Mouse (Mus musculus) embryonic facial prominence, embryonic 15.5 days (tissue): ENCODE measurements at regions not wholly inside any gene's neighbourhood (a gene's known extent, or its start where the extent isn't known, plus 50 kb on each side); places are given as distances from the start of the nearest gene placed in this dataset.

Experiments used
- ATAC-seq: fragments of 200-750 bp; cut with Nextera tagmentation; 2 replicates; pipeline ENCODE4 v1.8.0; 2017; ENCODE audit warnings: low read depth, moderate TSS enrichment; ENCODE audit not compliant: insufficient number of reproducible peaks, low FRiP score, low TSS enrichment
- H3K27ac ChIP-seq: fragments of 300-500 bp; sonication (generic); replicated peaks from 2 replicates; pipeline ENCODE4 v1.5.1; 2015; ENCODE audit warnings: mild to moderate bottlenecking, inconsistent platforms
- H3K27me3 ChIP-seq: fragments of 300-500 bp; sonication (generic); 2 replicates; pipeline ENCODE4 v1.6.1; 2015; ENCODE audit warnings: inconsistent platforms
- H3K36me3 ChIP-seq: fragments of 300-500 bp; sonication (generic); 2 replicates; pipeline ENCODE4 v1.6.1; 2015; ENCODE audit warnings: mild to moderate bottlenecking, inconsistent platforms
- H3K4me1 ChIP-seq: fragments of 300-500 bp; sonication (generic); 2 replicates; pipeline ENCODE4 v1.6.1; 2015; ENCODE audit warnings: inconsistent platforms
- H3K4me2 ChIP-seq: fragments of 300-500 bp; sonication (generic); replicated peaks from 2 replicates; pipeline ENCODE4 v1.6.1; 2015; ENCODE audit warnings: mild to moderate bottlenecking, inconsistent platforms
- H3K4me3 ChIP-seq: fragments of 300-500 bp; sonication (generic); replicated peaks from 2 replicates; pipeline ENCODE4 v1.5.1; 2015; ENCODE audit warnings: mild to moderate bottlenecking, inconsistent platforms
- H3K9ac ChIP-seq: fragments of 300-500 bp; sonication (generic); 2 replicates; pipeline ENCODE4 v1.6.1; 2015; ENCODE audit warnings: inconsistent platforms
- H3K9me3 ChIP-seq: fragments of 300-500 bp; sonication (generic); replicated peaks from 2 replicates; pipeline ENCODE4 v1.6.1; 2016; ENCODE audit warnings: inconsistent platforms
- WGBS: fragments of 180-500 bp; shearing (Covaris S2); methylation state at CpG from one replicate; pipeline ENCODE4 v1.1.7; 2015; 5-methylcytosine and 5-hydroxymethylcytosine counted together

GRCm38 (mm10) chr2:9691906-9692305, 189.1 kb upstream of the 4930412O13Rik start:
- H3K27me3 ChIP-seq, result no peaks in the 10 kb centered on the region
- no peak overlapping the region for H3K27ac ChIP-seq
- 44% methylated on average over 8 of the region's 8 CpGs for WGBS
- no peaks in the 10 kb centered on the region for H3K36me3 ChIP-seq
- no peak overlapping the region for H3K4me3 ChIP-seq
- no peaks in the 10 kb centered on the region for H3K9me3 ChIP-seq
- H3K4me2 ChIP-seq, result no peak overlapping the region
- ATAC-seq, result no peak
- 0 out of 2 replicates have a peak, but pooled peaks cover 5% of the 10 kb centered on the region for H3K4me1 ChIP-seq
- no peak overlapping the region for H3K9ac ChIP-seq

DNA sequence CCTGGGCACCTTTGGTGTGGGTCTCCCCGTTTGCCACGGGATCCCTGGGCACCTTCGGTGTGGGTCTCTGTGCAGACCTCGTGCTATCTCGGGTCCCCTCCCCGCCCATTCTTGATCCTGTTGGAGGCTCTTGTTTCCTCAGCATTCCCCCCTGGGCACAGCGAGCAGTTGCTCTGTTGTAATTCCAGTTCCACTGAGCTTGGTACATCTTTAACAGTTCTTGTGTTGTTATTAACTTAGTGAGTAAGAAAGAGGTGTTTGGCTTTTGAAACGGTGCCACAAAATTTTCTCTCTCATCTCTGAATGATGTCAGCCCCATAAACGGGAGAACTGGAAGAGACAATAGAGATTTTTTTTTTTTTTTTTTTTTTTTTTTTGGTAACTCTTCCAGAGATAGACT, 187.7 kb upstream of the 4930412O13Rik start:
- H3K4me3 ChIP-seq, result no peak overlapping the region
- H3K36me3 ChIP-seq, result no peaks in the 10 kb centered on the region
- H3K9ac ChIP-seq, result no peak overlapping the region
- 0 out of 2 replicates have a peak, but pooled peaks cover 5% of the 10 kb centered on the region for H3K4me1 ChIP-seq
- H3K27me3 ChIP-seq, result no peaks in the 10 kb centered on the region
- no peaks in the 10 kb centered on the region for H3K9me3 ChIP-seq
- ATAC-seq, result no peak
- no peak overlapping the region for H3K4me2 ChIP-seq
- no peak overlapping the region for H3K27ac ChIP-seq
- 43% methylated on average over 9 of the region's 9 CpGs for WGBS

DNA sequence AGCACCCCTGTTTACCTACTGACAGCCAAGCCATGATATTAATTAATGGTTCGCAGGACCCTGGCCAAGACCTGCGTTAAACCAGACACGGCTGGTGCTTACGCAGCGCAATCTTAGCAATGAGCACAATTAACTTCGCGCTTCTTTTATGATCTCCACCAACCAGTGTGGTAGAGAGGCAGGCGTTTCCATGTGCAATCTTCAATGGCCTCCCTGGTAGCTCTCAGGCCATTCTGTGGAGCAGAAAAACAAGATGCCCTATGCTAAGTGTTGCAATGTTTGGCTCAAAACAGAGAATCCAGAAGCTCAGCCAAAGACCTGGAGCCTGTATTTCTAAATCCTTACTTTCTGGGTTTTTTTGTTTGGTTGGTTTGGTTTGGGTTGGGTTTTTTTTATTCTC, 186.9 kb upstream of the 4930412O13Rik start:
- WGBS, result 85% methylated on average over 8 of the region's 8 CpGs
- H3K4me3 ChIP-seq, result no peak overlapping the region
- ATAC-seq, result no peak

DNA sequence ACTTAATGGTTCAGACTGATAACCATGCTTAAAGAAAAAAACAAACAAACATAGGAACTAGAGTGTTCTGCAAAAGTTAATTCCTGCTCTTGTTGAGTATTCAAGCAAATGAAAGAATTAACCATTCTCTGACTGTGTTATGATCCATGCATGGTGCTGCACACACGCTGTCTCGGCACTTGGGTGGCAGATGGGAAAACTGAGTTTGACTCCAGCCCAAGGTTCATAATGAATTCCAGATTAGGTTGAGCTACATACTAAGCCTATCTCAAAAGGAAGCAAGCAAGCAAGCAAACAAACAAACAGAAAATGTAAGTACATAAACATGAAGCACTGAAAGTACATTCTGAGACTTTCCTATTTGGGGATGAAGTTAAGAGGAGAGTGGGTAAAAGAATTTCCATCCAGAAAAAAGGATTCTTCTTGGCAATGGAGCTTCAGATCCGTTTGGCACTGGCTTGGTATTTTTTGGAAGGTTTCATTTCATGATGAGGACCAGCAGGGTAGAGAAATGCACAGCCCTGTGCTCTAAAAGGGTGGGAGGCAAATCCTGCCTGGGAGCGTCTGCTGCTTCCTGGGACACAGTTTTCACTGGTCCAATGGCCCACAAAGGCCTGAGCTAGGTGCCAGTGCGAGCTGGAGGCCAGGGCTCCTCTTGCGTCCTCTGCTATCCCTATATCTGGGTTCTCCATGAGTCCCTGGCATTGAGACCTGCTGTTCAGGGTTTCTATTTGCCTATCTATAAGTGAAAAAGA, 183.3 kb upstream of the 4930412O13Rik start:
- WGBS, result 60% methylated on average over 6 of the region's 6 CpGs
- H3K36me3 ChIP-seq, result no peaks in the 10 kb centered on the region
- H3K4me1 ChIP-seq, result no peaks in the 10 kb centered on the region
- no peaks in the 10 kb centered on the region for H3K27me3 ChIP-seq
- no peak overlapping the region for H3K9ac ChIP-seq
- H3K4me3 ChIP-seq, result no peak overlapping the region
- ATAC-seq, result no peak
- H3K9me3 ChIP-seq, result no peaks in the 10 kb centered on the region
- H3K4me2 ChIP-seq, result no peak overlapping the region
- H3K27ac ChIP-seq, result no peak overlapping the region

More for the DNA sequence above, 186.9 kb upstream of the 4930412O13Rik start:
- Histone ChIP-seq H3K36me3 (no peaks in the 10 kb centered on the region), H3K4me2 (no peak overlapping the region), H3K27ac (no peak overlapping the region), H3K4me1 (0 out of 2 replicates have a peak, but pooled peaks cover 5% of the 10 kb centered on the region), H3K9me3 (no peaks in the 10 kb centered on the region), H3K27me3 (no peaks in the 10 kb centered on the region), H3K9ac (no peak overlapping the region)

GRCm38 (mm10) chr2:9704266-9704665, 176.8 kb upstream of the 4930412O13Rik start:
- Histone ChIP-seq H3K9ac (no peak overlapping the region), H3K27ac (no peak overlapping the region), H3K9me3 (no peaks in the 10 kb centered on the region), H3K27me3 (no peaks in the 10 kb centered on the region), H3K4me3 (no peak overlapping the region), H3K36me3 (no peaks in the 10 kb centered on the region), H3K4me2 (no peak overlapping the region), H3K4me1 (no peaks in the 10 kb centered on the region)
- 67% methylated on average over 3 of the region's 3 CpGs for WGBS
- no peak for ATAC-seq

- H3K4me1 ChIP-seq, result no peaks in the 10 kb centered on the region
- no peak overlapping the region for H3K4me2 ChIP-seq
- no peak overlapping the region for H3K27ac ChIP-seq
- no peaks in the 10 kb centered on the region for H3K36me3 ChIP-seq
- no peaks in the 10 kb centered on the region for H3K27me3 ChIP-seq
- no peak for ATAC-seq
- H3K9me3 ChIP-seq, result no peaks in the 10 kb centered on the region
- no peak overlapping the region for H3K9ac ChIP-seq
- no peak overlapping the region for H3K4me3 ChIP-seq
- WGBS, result 85% methylated on average over 7 of the region's 7 CpGs
Observed at GRCm38 (mm10) chr2:9709466-9709865, 171.6 kb upstream of the 4930412O13Rik start.

DNA sequence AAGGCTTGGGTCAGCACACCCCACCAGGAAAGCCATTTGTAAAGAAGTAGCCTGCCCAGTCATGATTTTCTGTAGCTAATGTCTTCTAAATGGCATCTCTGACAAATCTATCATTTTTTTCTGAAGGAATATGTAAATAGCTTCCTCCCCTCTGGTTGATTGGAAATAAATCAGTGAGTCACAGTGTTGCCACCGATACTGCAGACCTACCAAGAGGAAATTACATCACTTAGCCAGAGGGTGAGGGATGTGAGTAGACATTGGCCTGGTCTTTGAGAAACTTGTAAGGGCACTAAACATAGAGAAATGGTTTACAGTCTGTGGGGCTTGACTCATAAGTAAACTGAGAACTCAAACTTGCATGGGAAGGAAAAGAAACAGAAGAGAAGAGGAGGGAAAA, 163.1 kb upstream of the 4930412O13Rik start:
- H3K27me3 ChIP-seq, result no peaks in the 10 kb centered on the region
- no peak overlapping the region for H3K9ac ChIP-seq
- no peak for ATAC-seq
- no peak overlapping the region for H3K27ac ChIP-seq
- WGBS, result 47% methylated on average over 1 of the region's 1 CpGs
- H3K4me3 ChIP-seq, result no peak overlapping the region
- H3K4me2 ChIP-seq, result no peak overlapping the region
- no peaks in the 10 kb centered on the region for H3K9me3 ChIP-seq
- H3K4me1 ChIP-seq, result no peaks in the 10 kb centered on the region
- H3K36me3 ChIP-seq, result no peaks in the 10 kb centered on the region

GRCm38 (mm10) chr2:9733243-9733642, 147.8 kb upstream of the 4930412O13Rik start:
- no peaks in the 10 kb centered on the region for H3K9me3 ChIP-seq
- H3K9ac ChIP-seq, result no peak overlapping the region
- no peak for ATAC-seq
- no peak overlapping the region for H3K4me3 ChIP-seq
- H3K36me3 ChIP-seq, result no peaks in the 10 kb centered on the region
- no peaks in the 10 kb centered on the region for H3K4me1 ChIP-seq
- H3K27me3 ChIP-seq, result no peaks in the 10 kb centered on the region
- H3K4me2 ChIP-seq, result no peak overlapping the region
- no peak overlapping the region for H3K27ac ChIP-seq
- 82% methylated on average over 7 of the region's 7 CpGs for WGBS

GRCm38 (mm10) chr2:9744181-9744580, 136.9 kb upstream of the 4930412O13Rik start:
- 83% methylated on average over 3 of the region's 3 CpGs for WGBS
- H3K4me2 ChIP-seq, result no peak overlapping the region
- no peaks in the 10 kb centered on the region for H3K36me3 ChIP-seq
- no peak overlapping the region for H3K9ac ChIP-seq
- no peak overlapping the region for H3K27ac ChIP-seq
- no peak overlapping the region for H3K4me3 ChIP-seq
- H3K9me3 ChIP-seq, result no peaks in the 10 kb centered on the region
- no peaks in the 10 kb centered on the region for H3K27me3 ChIP-seq
- ATAC-seq, result no peak
- no peaks in the 10 kb centered on the region for H3K4me1 ChIP-seq

- Histone ChIP-seq H3K9ac (no peak overlapping the region), H3K4me1 (no peaks in the 10 kb centered on the region), H3K9me3 (no peaks in the 10 kb centered on the region), H3K27ac (no peak overlapping the region), H3K36me3 (no peaks in the 10 kb centered on the region), H3K27me3 (no peaks in the 10 kb centered on the region), H3K4me3 (no peak overlapping the region), H3K4me2 (no peak overlapping the region)
- WGBS, result 41% methylated on average over 11 of the region's 11 CpGs
- no peak for ATAC-seq
Observed at GRCm38 (mm10) chr2:9749829-9750788, 130.9 kb upstream of the 4930412O13Rik start.

- ATAC-seq, result no peak
- Histone ChIP-seq H3K36me3 (no peaks in the 10 kb centered on the region), H3K9me3 (no peaks in the 10 kb centered on the region), H3K9ac (no peak overlapping the region), H3K4me3 (no peak overlapping the region), H3K4me2 (no peak overlapping the region), H3K27ac (no peak overlapping the region), H3K27me3 (no peaks in the 10 kb centered on the region), H3K4me1 (no peaks in the 10 kb centered on the region)
- WGBS, result 46% methylated on average over 7 of the region's 7 CpGs
Observed at GRCm38 (mm10) chr2:9753691-9754090, 127.4 kb upstream of the 4930412O13Rik start.
